Mouse (Mus musculus) cerebellum, postnatal 4 days (tissue): ENCODE measurements around the gene Pgc.

Source experiments
- DNase-seq, 2 experiments: peaks; one replicate each; pipeline ENCODE4 v3.0.0; 2022; ENCODE audit warnings: low spot score in 2 of 2, mixed read lengths in 1 of 2

The Pgc gene

GRCm38 (mm10) chr17:47708972-47709371, 17.7 kb upstream of the Pgc start:
- no peak for DNase-seq

- DNase-seq: no peak
These were observed 16.6 kb upstream of the Pgc start for GRCm38 (mm10) chr17:47710036-47710435.

- DNase-seq: no peak
These were observed 14.8 kb upstream of the Pgc start for GRCm38 (mm10) chr17:47711883-47712282.

GRCm38 (mm10) chr17:47712889-47713571, 13.6 kb upstream of the Pgc start:
- no peak for DNase-seq

- no peak for DNase-seq
These were observed 11.6 kb upstream of the Pgc start for GRCm38 (mm10) chr17:47715037-47715436.

GRCm38 (mm10) chr17:47721183-47721582, 5.5 kb upstream of the Pgc start:
- DNase-seq: no peak

GRCm38 (mm10) chr17:47730633-47731575, 4.3 kb downstream of the Pgc start:
- no peak for DNase-seq

- no peak for DNase-seq
These were observed 9.0 kb downstream of the Pgc start for GRCm38 (mm10) chr17:47735553-47736100.

GRCm38 (mm10) chr17:47736856-47737255, 10.2 kb downstream of the Pgc start, which contains the start of gene Tfeb:
Tfeb (plus strand) TSS chr17:47737030.
- peak; percentile 99 to 100 for DNase-seq

- peak in 1 of 2 experiments; percentile 55 for DNase-seq
These were observed 10.8 kb downstream of the Pgc start for GRCm38 (mm10) chr17:47737271-47738065.

- DNase-seq: peak in 1 of 2 experiments; percentile 28
These were observed 11.6 kb downstream of the Pgc start for GRCm38 (mm10) chr17:47738066-47738878.

GRCm38 (mm10) chr17:47738879-47739798, 12.5 kb downstream of the Pgc start:
- no peak for DNase-seq

- no peak for DNase-seq
These were observed 13.5 kb downstream of the Pgc start for GRCm38 (mm10) chr17:47740186-47740585.

- no peak for DNase-seq
These were observed 16.5 kb downstream of the Pgc start for GRCm38 (mm10) chr17:47742991-47743734.

GRCm38 (mm10) chr17:47744086-47744485, 17.4 kb downstream of the Pgc start:
- DNase-seq: no peak

GRCm38 (mm10) chr17:47744746-47745368, 18.2 kb downstream of the Pgc start:
- no peak for DNase-seq

- no peak for DNase-seq
These were observed 22.3 kb downstream of the Pgc start for GRCm38 (mm10) chr17:47748791-47749553.

GRCm38 (mm10) chr17:47749626-47750025, 23.0 kb downstream of the Pgc start:
- DNase-seq: no peak
